Mouse (Mus musculus) adrenal gland, postnatal 0 days (tissue): ENCODE results near the gene Cbfa2t3. TPM values are rescaled to one million over a fixed set of nuclear protein-coding genes. Genes with fewer than 3 reads are reported as not detected.

Experiments
- microRNA-seq: library from miRNA; unstranded; fragments of <30 nt; microRNA quantifications from one replicate; pipeline ENCODE4, GENCODE M21; 2016; ENCODE audit warnings: borderline replicate concordance; ENCODE audit not compliant: insufficient number of aligned reads
- polyA plus RNA-seq: library from polyadenylated mRNA; unstranded; fragments of >200 nt; fragmentation: Nextera tagmentation; extraction: Ambion mirVana; gene quantifications from 2 replicates; pipeline ENCODE4 v1.2.1, GENCODE M21; 2015

Cbfa2t3 gene
- polyA plus RNA-seq = 2.4 and 3.4 TPM in 2 replicates

DNA sequence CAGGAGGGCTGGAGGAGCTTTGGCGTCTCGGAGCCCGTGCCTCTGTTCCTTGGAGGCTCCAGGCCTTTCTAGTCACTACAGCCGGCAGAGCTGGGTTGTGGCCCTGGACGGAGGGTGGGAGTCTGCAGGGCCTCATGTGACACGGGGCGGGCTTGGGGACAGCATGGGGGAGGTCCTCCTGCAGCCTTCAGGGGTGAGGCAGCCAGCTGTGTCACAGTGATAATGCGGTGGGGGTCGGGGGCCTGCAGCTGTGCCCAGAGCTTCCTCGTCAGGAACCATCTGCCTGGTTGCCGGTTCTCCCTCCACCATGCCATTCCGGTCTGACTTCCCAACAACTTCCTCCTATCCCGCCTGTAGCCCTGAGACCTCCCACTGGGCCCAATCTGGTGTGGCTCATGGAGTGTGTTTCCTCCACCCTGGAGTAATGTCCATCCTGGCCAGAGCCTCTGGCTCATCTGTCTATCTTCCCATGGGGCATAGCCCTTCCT lies at the start of gene Cbfa2t3:
Cbfa2t3 (minus strand) TSS at position 105 of the 488 bp plus-strand sequence.

DNA sequence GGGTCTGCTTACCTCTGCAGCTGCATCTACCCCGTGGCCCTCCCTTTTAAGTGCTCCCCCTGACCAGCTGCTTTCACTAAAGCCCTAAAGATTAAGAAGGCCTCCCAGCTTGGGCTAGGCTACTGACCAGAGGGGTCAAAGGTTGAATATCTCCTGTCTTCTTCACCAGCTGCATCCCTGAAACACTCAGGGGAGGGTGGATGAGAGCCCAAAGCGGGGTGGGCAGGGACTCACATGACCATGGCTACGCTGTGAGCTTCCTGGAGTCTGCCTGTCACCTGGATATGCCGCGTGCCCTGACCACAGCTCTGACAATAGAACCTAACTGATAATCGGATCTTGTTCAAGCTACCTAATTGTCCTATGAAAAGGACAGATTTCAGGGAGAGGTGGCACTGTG lies 76.2 kb downstream of the Cbfa2t3 start, which contains the start of gene Pabpn1l:
Pabpn1l (minus strand) TSS at position 13 of the 400 bp plus-strand sequence.

DNA sequence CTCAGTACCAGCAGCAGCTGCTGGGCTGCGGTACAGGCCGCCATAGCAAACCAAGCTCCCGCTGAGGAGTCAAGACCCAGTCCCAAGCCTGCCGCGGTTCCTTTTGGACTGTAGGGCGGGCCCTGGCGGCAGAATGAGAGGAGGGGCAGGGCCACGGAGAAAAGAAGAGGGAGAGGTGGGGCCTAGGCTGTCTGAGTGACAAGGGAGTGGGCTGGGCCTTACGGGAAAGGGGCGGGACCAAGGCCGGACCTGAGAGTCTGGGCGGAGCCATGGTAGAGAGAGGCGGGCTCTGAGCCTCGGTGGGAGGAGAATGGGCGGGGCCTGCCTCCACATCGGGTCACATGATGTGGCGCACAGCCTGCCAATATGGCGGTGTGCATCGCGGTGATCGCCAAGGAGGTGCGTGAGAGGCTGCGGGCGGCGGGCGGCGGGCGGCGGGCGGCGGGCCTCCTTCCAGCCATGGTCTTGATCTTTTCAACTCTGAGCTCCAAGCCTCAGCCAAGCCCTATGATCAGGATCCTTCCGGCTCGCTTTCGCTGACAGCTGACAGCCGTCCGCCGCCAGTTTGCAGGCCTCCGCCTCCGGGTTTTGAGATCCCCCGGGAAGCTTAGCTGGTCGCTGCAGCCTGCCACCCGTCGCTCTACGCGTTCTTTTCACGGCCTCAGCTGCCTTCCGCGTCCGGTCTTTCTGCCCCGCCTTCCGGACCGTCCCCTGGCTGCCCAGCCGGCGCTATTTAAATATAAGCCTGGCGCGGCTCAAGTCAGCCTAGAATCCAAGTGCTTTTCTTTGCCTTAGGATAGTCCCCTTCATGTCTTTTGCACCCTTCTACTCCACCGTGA lies 87.4 kb downstream of the Cbfa2t3 start, which contains the start of the genes Galns and Trappc2l:
Galns (minus strand) TSS at position 169 of the 839 bp plus-strand sequence.
Trappc2l (plus strand) TSS at position 346 of the 839 bp plus-strand sequence.

DNA sequence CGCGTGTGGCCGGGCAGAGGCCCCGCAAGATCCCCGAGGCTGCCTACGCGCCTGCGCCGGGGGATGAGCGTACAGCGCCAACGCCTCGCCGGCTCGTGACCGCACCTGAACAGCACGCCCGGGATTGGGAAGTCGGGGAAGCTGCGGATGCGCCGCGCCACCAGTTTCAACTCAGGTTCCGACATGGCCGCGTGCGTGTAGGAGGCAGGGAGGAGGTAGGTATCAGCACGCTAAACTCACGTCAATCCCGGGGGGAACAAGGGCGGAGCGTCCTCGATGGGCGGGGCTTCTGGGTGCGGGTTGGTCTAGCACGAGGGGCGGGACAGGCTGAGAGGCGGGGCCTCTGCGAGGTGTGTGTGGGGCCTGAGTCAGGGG lies 122.3 kb downstream of the Cbfa2t3 start, which contains the start of gene Aprt:
Aprt (minus strand) TSS at position 262 of the 375 bp plus-strand sequence.

Small RNA genes within 50 kb of the gene (microRNA-seq; reads per million reads assigned to microRNA genes)
- not detected for gene Mir6396

Other genes starting within 250 kb of the Cbfa2t3 start
- 0.25 TPM in 1 of 2 replicates, not detected in the other for gene Snai3, start 238.4 kb downstream of the Cbfa2t3 start, polyA plus RNA-seq
- gene Rnf166, start 223.0 kb downstream of the Cbfa2t3 start, polyA plus RNA-seq = 41.4 and 63.3 TPM in 2 replicates
- 34.9 and 38.0 TPM in 2 replicates for gene Ctu2, start 223.0 kb downstream of the Cbfa2t3 start, polyA plus RNA-seq
- 7.1 and 9.4 TPM in 2 replicates for gene Piezo1, start 147.8 kb downstream of the Cbfa2t3 start, polyA plus RNA-seq
- 13.8 and 15.6 TPM in 2 replicates for gene Cdt1, start 131.1 kb downstream of the Cbfa2t3 start, polyA plus RNA-seq
- gene Aprt, start 122.2 kb downstream of the Cbfa2t3 start, polyA plus RNA-seq = 274 and 460 TPM in 2 replicates
- gene Galns, start 87.6 kb downstream of the Cbfa2t3 start, polyA plus RNA-seq = 11.5 and 11.6 TPM in 2 replicates
- gene Trappc2l, start 87.5 kb downstream of the Cbfa2t3 start, polyA plus RNA-seq = 86.4 and 92.9 TPM in 2 replicates
- gene Pabpn1l, start 76.4 kb downstream of the Cbfa2t3 start, polyA plus RNA-seq = not detected in 2 replicates
- gene Acsf3, start 76.4 kb upstream of the Cbfa2t3 start, polyA plus RNA-seq = 12.8 and 21.7 TPM in 2 replicates
- 0.09 and 0.52 TPM in 2 replicates for gene Cdh15, start 148.9 kb upstream of the Cbfa2t3 start, polyA plus RNA-seq